Comparison of ENCODE assay signal across 20 mouse cellular contexts in the genomic region with DNA sequence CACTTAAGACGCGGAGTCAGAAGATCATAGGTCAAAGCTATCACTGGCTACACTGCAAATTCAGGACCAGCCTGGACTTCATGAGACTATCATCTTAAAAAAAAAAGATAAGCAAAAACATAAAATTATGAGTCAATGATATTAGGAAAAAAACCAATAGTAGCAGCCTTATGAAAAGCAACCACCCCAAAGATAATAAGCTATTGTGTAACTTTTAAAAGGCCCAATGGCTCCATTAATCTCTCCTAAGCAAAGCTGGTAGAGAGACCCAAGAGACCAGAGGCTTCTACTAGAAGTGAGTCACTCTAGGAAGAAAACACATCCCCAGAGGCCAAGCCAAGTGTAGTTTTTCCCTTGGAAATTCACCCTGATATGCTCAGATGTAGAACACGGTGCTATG.
DNase-seq lines count a peak whose midpoint lies in the region; TF ChIP-seq lines count a peak whose summit lies in the region.
"Had no signal": no experiment of that assay in that cellular context is flagged by ENCODE, and none has a peak within 500 bp of the region (broad histone marks: within the 10 kb centered on the region; RNA-seq: fewer than 3 reads in every experiment).

No protein-coding gene starts in this region.

- H3ac ChIP-seq in C2C12 (ENCODE audit: control insufficient read depth, insufficient read length, low read depth), result no peak overlapping the region
- H3ac ChIP-seq in myocyte (ENCODE audit: control insufficient read depth, insufficient read length), result no peak overlapping the region

- no peak for TF ChIP-seq POLR2A in myocyte (IDR thresholded peaks at IDR 0.05; ENCODE audit: insufficient read length, low read depth)

- H3K27me3 ChIP-seq in C2C12 (ENCODE audit: control insufficient read depth, insufficient read depth, insufficient read length) (no peaks in the 10 kb centered on the region), myocyte (ENCODE audit: control insufficient read depth, insufficient read depth, insufficient read length) (no peaks in the 10 kb centered on the region)
- H3K27me3 ChIP-seq: embryonic facial prominence, embryonic 13.5 days; embryonic facial prominence, embryonic 15.5 days; forebrain, embryonic 12.5 days had no signal

- H3K36me3 ChIP-seq in C2C12 (ENCODE audit: control insufficient read depth, insufficient read depth) (peaks cover 3% of the 10 kb centered on the region), myocyte (ENCODE audit: control insufficient read depth, insufficient read depth) (no peaks in the 10 kb centered on the region)
- H3K36me3 ChIP-seq: embryonic facial prominence, embryonic 13.5 days; embryonic facial prominence, embryonic 15.5 days; forebrain, embryonic 12.5 days had no signal

- no peak for TF ChIP-seq CTCF in C2C12 (IDR thresholded peaks at IDR 0.05; ENCODE audit: control insufficient read depth, insufficient read depth, insufficient read length)

- peak; percentile 41 for DNase-seq in 3T3-L1 (ENCODE audit: low read depth, low spot score)
- DNase-seq in yolk sac, embryonic 10.5 days (ENCODE audit: low spot score), result no peak
- DNase-seq in B cell, adult 2 months, result no peak
- DNase-seq: adrenal gland, adult 2 months; adrenal gland, postnatal 10 days; adrenal gland, postnatal 25 days; cerebellum, adult 11 months; cerebellum, adult 18-20 months; cerebellum, adult 8-10 months; cerebellum, adult 9-11 months; cerebellum, postnatal 14 days; cerebellum, postnatal 36 days; embryo, embryonic 11 days had no signal

- H3K79me2 ChIP-seq in C2C12 (ENCODE audit: control insufficient read depth, insufficient read depth) (peaks cover 49% of the 10 kb centered on the region), myocyte (ENCODE audit: control insufficient read depth, insufficient read depth) (no peaks in the 10 kb centered on the region)

- H3K4me3 ChIP-seq in C2C12 (ENCODE audit: insufficient read depth, poor library complexity, severe bottlenecking), result no peak overlapping the region
- H3K4me3 ChIP-seq in myocyte, result no peak overlapping the region
- H3K4me3 ChIP-seq: embryonic facial prominence, embryonic 13.5 days; embryonic facial prominence, embryonic 15.5 days; erythroblast, embryonic 14.5 days; forebrain, embryonic 10.5 days; forebrain, embryonic 12.5 days had no signal

- peaks cover 13% of the 10 kb centered on the region for H3K79me3 ChIP-seq in C2C12 (ENCODE audit: low read depth)

- H3K4me2 ChIP-seq in myocyte (ENCODE audit: low read depth), result no peak overlapping the region
- H3K4me2 ChIP-seq: embryonic facial prominence, embryonic 13.5 days; embryonic facial prominence, embryonic 15.5 days; forebrain, embryonic 12.5 days had no signal

TF ChIP-seq in C2C12, 6 proteins besides CTCF, POLR2A, EP300 and RAD21:
- peak; percentile 50 for TF ChIP-seq CEBPB (IDR thresholded peaks at IDR 0.05; ENCODE audit: low read depth)
- TF ChIP-seq USF1 (IDR thresholded peaks at IDR 0.05; ENCODE audit: low read depth), result no peak
TF ChIP-seq in C2C12: peak in this region for 1.

TF ChIP-seq in myocyte, 11 proteins besides CTCF, POLR2A, EP300 and RAD21:
- no peak for TF ChIP-seq MYOG (IDR thresholded peaks at IDR 0.05; ENCODE audit: control insufficient read depth in 1 of 3, insufficient read depth in 1 of 3, insufficient read length in 2 of 3, low read depth in 2 of 3)
- peak; percentile 74; the same call in 1 of the 2 replicates for TF ChIP-seq CEBPB (IDR thresholded peaks at IDR 0.05; ENCODE audit: insufficient read depth, poor library complexity, severe bottlenecking)
- TF ChIP-seq MAX (IDR thresholded peaks at IDR 0.05; ENCODE audit: low read depth), result no peak
